Mouse (Mus musculus): ENCODE measurements around the gene Gm128.

The Gm128 gene

DNA sequence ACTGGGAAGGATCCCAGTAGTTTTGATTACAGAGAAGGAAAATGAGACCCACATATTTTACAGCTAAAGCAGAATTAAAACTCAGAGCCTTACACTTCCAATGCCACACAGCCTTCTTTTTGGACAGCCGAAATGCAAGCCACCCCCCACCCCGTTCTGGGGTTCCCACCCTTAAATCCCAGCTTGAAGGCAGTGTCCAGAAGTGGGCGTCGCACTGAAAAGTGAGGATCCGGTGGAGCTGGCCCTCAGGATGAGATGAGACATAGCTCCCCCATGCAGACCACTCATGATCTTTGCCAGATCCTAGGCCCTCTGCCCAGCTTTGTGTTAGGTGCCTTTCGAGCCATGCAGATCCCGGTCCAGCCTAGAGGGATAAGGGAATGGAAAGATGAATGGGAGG is at the start of gene Gm128:
Gm128 (minus strand) TSS at position 101 of the 400 bp plus-strand sequence.
- in situ Hi-C loops (cut with MboI, MseI): no loop called here

DNA sequence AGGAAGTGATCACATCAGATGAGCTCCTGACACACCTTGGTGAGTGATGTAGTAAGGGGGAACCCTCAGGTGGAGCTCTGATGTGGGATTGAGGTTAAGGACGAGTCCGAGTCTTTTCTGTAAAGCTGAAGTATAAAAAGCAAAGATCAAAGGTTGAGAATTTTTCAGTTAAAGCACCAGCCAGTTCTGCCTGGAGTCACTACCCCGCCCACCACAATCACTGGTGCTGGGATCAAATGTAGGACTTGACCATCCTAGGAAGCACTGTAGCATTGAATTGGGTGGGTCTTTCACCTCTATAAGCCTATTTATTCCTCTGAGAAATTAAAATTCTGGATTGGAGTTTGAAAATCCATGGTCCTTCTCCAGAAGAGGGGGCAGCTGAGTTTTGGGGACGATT is 49.6 kb upstream of the Gm128 start:
- in situ Hi-C loops (cut with MboI, MseI): no loop called here

DNA sequence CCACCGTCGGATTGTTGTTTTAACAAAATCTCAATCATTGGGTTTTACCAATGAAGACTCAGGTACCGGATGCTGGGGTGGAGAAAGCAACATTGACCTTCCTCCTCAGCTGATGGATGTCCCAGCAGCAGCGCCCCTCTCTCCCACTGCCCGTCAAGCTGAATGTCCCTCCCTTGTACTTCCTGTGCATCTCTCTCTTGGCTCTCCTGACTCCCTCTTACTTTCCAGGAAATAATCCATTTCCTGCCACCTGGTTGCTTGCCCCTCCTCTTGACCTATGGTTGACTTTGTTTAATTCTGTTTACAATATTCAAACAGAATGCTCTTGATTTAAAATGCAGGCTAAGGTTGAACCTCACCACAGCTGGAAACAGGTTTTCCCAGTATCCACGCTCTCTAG is 48.8 kb upstream of the Gm128 start:
- in situ Hi-C loops (cut with MboI, MseI): no loop called here

DNA sequence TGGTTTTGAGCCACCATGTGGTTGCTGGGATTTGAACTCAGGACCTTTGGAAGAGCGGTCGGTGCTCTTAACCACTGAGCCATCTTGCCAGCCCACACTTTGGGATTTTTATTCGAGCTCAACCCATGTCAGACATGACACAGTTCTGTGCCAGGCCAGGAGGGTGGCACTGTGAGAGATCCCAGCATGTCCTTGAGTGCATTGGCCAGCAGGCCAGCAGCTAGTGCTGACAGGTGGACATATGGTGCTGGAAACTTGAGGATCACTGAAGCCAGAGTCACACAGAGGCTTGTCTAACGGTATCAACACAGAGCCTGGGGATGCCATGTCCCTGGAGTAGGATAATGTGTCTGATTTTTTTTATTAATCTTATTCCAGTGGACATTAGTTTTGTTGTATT is 48.0 kb upstream of the Gm128 start:
- in situ Hi-C loops (cut with MboI, MseI): no loop called here

DNA sequence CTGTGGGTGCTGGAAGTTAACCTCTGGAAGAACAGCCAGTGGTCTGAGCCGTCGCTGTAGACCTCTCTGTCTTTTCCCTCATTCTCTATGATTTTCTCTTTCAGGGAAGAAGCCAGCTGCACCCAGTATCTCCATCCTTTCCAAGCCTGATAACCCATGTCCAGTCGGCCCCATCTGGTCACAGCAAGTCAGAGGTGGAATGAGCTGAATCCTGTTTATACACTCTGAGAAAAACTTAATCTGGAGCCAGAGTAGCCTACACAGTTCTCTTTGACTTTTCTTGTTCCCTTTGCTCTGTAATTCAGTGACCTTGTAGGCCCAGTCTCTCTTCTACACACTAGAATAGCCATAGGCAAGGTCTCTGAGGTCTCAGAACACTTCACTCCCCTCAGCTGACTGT is 46.1 kb upstream of the Gm128 start:
- in situ Hi-C loops (cut with MboI, MseI): no loop called here

DNA sequence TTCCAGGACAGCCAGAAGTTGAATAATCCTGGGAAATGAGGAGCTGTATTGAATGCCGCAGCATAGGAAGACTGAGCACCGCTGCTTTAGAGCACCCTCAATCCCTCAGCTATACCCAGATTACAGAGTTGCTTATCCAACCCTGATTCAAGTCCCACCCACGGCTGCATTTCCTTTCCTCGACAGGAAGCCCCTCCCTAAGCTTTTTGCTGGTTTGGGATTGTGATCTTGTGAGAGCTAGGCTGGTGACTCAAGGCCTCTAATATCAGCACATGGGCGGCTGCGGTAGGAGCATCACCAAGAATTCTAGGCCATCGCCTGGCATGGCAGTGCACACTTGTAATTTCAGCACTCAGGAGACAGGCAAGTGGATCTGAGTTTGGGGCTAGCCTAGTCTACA is 45.1 kb upstream of the Gm128 start:
- in situ Hi-C loops (cut with MboI, MseI): no loop called here

GRCm38 (mm10) chr3:95286011-95286410 is 44.6 kb upstream of the Gm128 start:
- in situ Hi-C loops (cut with MboI, MseI): no loop called here

DNA sequence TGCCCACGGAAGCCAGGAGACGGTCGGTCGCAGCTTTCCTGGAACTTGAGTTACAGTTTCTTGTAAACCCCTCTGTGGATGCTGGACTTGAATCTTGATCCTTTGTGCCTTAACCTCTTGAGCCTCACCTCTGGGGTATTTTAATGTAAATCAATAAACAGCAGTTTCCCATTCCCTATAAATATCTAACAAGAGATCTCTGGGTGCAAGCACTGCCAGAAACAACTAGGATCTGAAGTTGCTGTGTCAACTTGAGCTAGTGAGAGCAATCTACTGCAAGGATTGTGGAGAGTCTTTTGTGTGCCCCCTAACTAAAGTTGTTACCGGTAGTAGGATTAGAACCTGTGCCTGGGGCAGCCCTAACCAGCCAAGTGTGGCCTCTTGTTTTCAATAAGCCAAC is 44.0 kb upstream of the Gm128 start:
- in situ Hi-C loops (cut with MboI, MseI): no loop called here

GRCm38 (mm10) chr3:95284501-95285281 is 43.3 kb upstream of the Gm128 start:
- in situ Hi-C loops (cut with MboI, MseI): no loop called here

- in situ Hi-C loops (cut with MboI, MseI): no loop called here
Observed at GRCm38 (mm10) chr3:95284062-95284461, 42.7 kb upstream of the Gm128 start.

GRCm38 (mm10) chr3:95283589-95283941 is 42.2 kb upstream of the Gm128 start:
- in situ Hi-C loops (cut with MboI, MseI): no loop called here

GRCm38 (mm10) chr3:95282865-95283588 is 41.6 kb upstream of the Gm128 start:
- in situ Hi-C loops (cut with MboI, MseI): no loop called here

DNA sequence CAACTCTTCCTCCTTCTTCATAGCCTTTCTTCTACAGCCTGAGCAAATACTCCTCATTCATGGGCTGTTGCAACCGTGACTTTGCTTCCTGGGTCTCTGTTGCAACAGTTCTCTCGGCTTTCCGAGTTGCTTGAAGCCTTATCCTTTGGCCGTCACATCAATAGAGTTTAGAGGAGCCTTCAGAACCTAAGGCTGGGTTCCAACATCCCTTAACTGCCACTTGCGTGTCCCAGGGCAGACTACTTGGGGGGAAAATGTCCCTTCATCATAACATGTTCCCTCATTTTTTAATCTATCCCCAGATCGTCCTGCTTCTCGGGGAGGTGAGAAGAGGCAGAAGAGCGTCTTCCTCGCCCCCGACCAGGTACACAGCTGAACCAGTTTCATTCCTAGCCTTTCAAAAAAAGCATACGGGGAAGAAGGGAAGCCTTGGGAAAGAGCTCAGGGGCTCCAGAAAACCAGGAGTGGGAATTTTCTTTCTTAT is 41.0 kb upstream of the Gm128 start:
- in situ Hi-C loops (cut with MboI, MseI): no loop called here

DNA sequence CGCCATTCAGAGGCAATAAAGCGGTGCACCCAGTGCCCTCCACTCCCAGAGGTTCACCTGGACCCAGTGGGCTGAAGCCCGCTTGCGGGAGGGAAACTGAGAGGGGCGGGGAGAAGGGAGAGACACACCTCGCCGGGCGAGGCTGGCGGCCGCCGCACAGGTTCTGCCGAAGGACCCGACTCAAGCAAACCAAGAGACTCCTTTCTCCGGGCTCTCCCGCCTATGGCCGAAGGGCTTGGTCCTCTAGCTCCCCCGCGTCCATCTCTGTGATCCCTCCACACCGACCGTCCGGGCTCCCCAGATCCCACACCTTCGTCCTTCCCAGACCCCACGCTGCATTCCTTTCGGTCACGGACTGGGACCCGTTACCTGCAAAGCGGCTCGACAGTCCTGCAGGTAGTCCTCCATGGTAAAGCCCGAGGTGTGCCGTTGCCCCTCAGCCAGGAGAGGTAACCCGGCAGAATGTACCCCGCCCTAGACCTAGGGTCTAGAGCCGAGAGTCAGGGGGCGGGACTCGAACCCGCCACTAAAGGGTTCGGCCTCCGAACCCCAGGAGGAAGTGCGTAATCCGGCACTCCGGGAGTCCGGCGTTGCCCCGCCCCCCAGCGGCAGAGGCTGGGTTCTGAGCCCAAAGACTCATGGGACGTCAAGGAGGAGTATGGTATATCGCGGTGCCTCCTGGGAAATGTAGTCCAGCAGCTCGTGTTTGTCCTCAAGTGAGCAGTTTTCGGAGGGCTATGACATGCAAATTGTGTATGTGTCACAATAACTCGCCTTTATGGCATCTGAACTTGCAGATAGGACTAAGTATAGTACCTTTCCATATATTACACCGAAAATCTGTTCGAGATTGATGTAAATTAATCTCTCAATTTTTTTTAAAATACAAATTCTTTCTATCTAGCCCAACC is 40.1 kb upstream of the Gm128 start, which contains the start of the genes Mindy1 and Prune1:
Mindy1 (plus strand) TSS at position 130 of the 911 bp plus-strand sequence.
Prune1 (minus strand) TSS at position 861 of the 911 bp plus-strand sequence.
- in situ Hi-C loops (cut with MboI, MseI): no loop called here

GRCm38 (mm10) chr3:95280747-95281146 is 39.3 kb upstream of the Gm128 start:
- in situ Hi-C loops (cut with MboI, MseI): no loop called here

DNA sequence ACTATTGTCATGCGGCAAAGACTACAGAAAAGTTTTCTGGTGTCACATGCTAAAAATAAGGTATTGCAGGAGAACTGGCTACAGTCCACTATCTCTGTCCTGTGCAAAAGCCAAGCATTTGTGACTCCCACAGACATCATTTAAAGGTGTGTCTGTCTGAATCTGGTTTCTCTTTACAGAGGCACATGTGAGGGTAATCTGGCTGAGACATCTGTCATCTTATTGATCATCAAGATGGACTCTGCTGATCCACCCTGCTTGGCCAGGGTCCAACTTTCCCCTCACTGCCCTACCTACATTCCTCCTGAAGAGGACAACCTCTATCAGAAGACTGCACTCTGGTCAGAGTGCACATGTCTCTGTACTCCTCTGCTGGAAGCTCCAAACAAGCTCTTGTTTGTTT is 35.8 kb upstream of the Gm128 start:
- in situ Hi-C loops (cut with MboI, MseI): no loop called here

DNA sequence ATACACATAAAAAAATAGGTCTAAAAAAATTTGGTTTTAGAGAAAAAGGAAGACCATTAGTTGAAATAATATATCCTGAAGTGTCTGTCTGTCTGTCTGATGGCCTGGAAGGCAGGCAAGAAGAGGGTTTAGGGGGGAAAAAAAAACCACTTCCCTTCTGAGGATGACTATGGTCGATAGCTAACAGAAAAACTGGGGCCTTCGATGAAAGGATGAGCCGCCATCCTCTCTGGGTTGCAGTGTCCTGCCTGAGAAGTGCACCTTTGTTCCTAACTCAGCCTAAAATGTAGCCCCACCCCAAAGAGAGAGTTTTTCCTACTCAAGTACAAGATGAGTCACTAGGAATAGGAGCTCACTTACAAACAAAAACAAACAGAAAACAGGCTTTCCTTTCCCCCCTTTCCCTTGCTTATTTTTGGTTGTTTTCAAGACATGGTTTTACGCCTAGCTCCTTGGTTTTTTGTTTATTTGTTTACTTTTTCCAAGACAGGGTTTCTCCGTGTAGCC is 35.1 kb upstream of the Gm128 start:
- in situ Hi-C loops (cut with MboI, MseI): no loop called here

- in situ Hi-C loops (cut with MboI, MseI): no loop called here
Observed at GRCm38 (mm10) chr3:95275161-95275560, 33.8 kb upstream of the Gm128 start.

GRCm38 (mm10) chr3:95274453-95274852 is 33.1 kb upstream of the Gm128 start:
- in situ Hi-C loops (cut with MboI, MseI): no loop called here

DNA sequence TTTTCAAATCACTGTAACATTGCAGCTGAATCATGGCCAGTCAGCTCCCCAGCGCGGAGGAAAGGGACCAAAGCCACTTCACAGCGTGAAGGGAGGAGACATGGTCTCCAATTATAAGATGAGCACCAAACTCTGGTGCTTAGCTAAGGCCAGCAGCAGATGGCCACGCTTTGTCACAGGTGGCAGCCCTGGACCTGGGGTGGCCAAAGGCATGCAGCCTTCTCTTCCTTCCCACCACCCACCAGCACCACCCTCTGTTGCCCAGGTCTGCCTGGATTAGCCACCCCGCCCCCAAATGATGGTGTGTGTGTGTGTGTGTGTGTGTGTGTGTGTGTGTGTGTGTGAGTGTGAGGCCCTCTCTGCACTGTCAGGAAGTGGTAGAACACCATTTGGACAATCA is 32.1 kb upstream of the Gm128 start:
- in situ Hi-C loops (cut with MboI, MseI): no loop called here

DNA sequence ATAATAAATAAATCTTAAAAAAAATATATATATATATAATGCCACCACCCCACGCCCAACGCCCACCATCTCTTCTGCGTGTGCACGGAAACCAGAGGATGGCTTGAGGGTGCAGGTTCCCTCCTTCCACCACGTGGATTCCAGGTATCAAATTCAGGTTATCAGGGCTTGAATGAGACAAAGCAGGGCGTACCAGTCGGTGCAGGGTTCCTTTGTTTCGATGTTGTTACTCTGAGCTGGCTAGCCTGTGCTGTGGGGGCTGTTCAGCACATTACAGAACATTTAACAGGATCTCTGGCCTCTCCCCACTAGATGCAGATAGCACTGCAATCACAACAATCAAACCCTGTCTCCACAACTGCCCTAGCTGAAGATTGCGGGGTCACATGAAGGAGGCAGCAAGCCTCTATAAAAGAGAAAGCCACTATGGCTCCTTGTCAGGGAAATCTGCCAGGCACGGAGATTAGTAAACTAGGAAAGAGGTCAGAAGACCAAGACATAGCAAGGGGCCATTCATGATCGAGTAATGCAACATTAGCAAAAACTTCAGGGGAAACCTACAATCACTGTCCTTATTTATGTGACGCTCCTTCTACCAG is 29.5 kb upstream of the Gm128 start:
- in situ Hi-C loops (cut with MboI, MseI): no loop called here

Measured in T-helper 17 cell (primary cell).